Mouse (Mus musculus) MEL (cell line): ENCODE data around the gene Rab8a.

ENCODE experiments used
- CTCF ChIP-seq, 3 experiments: IDR thresholded peaks in 2 of 3; conservative IDR thresholded peaks in 1 of 3; 2 replicates each; pipeline ENCODE4 v1.5.1; 2011 to 2012; ENCODE audit warnings: low read length in 3 of 3, low read depth in 2 of 3, mild to moderate bottlenecking in 2 of 3, improper control_type of control experiment in 1 of 3, inconsistent platforms in 1 of 3, mixed read lengths in 1 of 3, moderate library complexity in 1 of 3; ENCODE audit not compliant: control insufficient read depth in 1 of 3, insufficient read depth in 1 of 3, poor library complexity in 1 of 3, severe bottlenecking in 1 of 3
- EP300 ChIP-seq, 2 experiments: IDR thresholded peaks; 2 replicates each; pipeline ENCODE4 v1.6.1; 2011; ENCODE audit warnings: improper control_type of control experiment in 2 of 2, low read length in 2 of 2, low read depth in 1 of 2, mild to moderate bottlenecking in 1 of 2
- MAFK ChIP-seq: IDR thresholded peaks from 2 replicates; pipeline ENCODE4 v1.6.1; 2011; ENCODE audit warnings: low read depth, mild to moderate bottlenecking, low read length, improper control_type of control experiment, borderline replicate concordance
- MAX ChIP-seq: IDR thresholded peaks from 2 replicates; pipeline ENCODE4 v1.6.1; 2011; ENCODE audit warnings: low read length, improper control_type of control experiment
- MAZ ChIP-seq: IDR thresholded peaks from 2 replicates; pipeline ENCODE4 v1.6.1; 2012; ENCODE audit warnings: low read depth, mild to moderate bottlenecking, inconsistent platforms, low read length, improper control_type of control experiment
- MYB ChIP-seq: IDR thresholded peaks from 2 replicates; pipeline ENCODE4 v1.6.1; 2011; ENCODE audit warnings: mild to moderate bottlenecking, low read depth, low read length, improper control_type of control experiment
- POLR2A ChIP-seq, 2 experiments: IDR thresholded peaks; 2 replicates each; pipeline ENCODE4 v1.6.1; 2011 to 2012; ENCODE audit warnings: low read length in 2 of 2, mild to moderate bottlenecking in 2 of 2, control low read depth in 1 of 2, improper control_type of control experiment in 1 of 2, low read depth in 1 of 2, moderate library complexity in 1 of 2; ENCODE audit not compliant: control insufficient read depth in 1 of 2, insufficient read depth in 1 of 2, poor library complexity in 1 of 2
- POLR2AphosphoS2 ChIP-seq: IDR thresholded peaks from 2 replicates; pipeline ENCODE4 v1.6.1; 2011; ENCODE audit warnings: low read length, improper control_type of control experiment
- RAD21 ChIP-seq: IDR thresholded peaks from 2 replicates; pipeline ENCODE4 v1.6.1; 2011; ENCODE audit warnings: mild to moderate bottlenecking, low read depth, low read length, improper control_type of control experiment
- SIN3A ChIP-seq: IDR thresholded peaks from 2 replicates; pipeline ENCODE4 v1.6.1; 2012; ENCODE audit warnings: low read length, improper control_type of control experiment, inconsistent platforms
- TAL1 ChIP-seq: IDR thresholded peaks from 2 replicates; pipeline ENCODE4 v1.6.1; 2012; ENCODE audit warnings: mild to moderate bottlenecking, inconsistent platforms, low read length, moderate library complexity, mixed read lengths
- ZMIZ1 ChIP-seq: IDR thresholded peaks from 2 replicates; pipeline ENCODE4 v1.6.1; 2012; ENCODE audit warnings: low read depth, mild to moderate bottlenecking, inconsistent platforms, low read length, improper control_type of control experiment, moderate library complexity

GRCm38 (mm10) chr8:72131251-72131650 is 29.7 kb upstream of the Rab8a start:
- TF ChIP-seq CTCF (IDR thresholded peaks at IDR 0.05 in 2 of 3, conservative IDR thresholded peaks at IDR 0.05 in 1 of 3; ENCODE audit: control insufficient read depth in 1 of 3, insufficient read depth in 1 of 3, low read depth in 2 of 3, low read length in 3 of 3, poor library complexity in 1 of 3, severe bottlenecking in 1 of 3) (no peak), RAD21 (no peak), SIN3A (no peak), MAX (no peak), ZMIZ1 (no peak), POLR2A (IDR thresholded peaks at IDR 0.05; ENCODE audit: control insufficient read depth in 1 of 2, insufficient read depth in 1 of 2, low read depth in 1 of 2, low read length in 2 of 2, poor library complexity in 1 of 2) (no peak), EP300 (IDR thresholded peaks at IDR 0.05; ENCODE audit: low read depth in 1 of 2, low read length in 2 of 2) (no peak), MAFK (no peak), MYB (no peak), TAL1 (no peak), POLR2AphosphoS2 (no peak), MAZ (no peak)
